Mouse (Mus musculus) forelimb bud, embryonic 11.5 days (tissue): ENCODE data around the gene Cpa4.

Experiments
- DNase-seq: peaks from one replicate; pipeline ENCODE4 v3.0.0-alpha.2; 2012; ENCODE audit warnings: low read depth, low spot score

Cpa4 gene

GRCm38 (mm10) chr6:30551644-30552580, 16.3 kb upstream of the Cpa4 start:
- peak; percentile 58 for DNase-seq

- no peak for DNase-seq
Measured at GRCm38 (mm10) chr6:30552628-30553027, 15.5 kb upstream of the Cpa4 start.

GRCm38 (mm10) chr6:30553381-30554010, 14.7 kb upstream of the Cpa4 start:
- DNase-seq, result no peak

GRCm38 (mm10) chr6:30554092-30554491, 14.1 kb upstream of the Cpa4 start:
- peak; percentile 59 for DNase-seq

- no peak for DNase-seq
Measured at GRCm38 (mm10) chr6:30554621-30555170, 13.5 kb upstream of the Cpa4 start.

- no peak for DNase-seq
Measured at GRCm38 (mm10) chr6:30556080-30556479, 12.1 kb upstream of the Cpa4 start.

GRCm38 (mm10) chr6:30559726-30560125, 8.4 kb upstream of the Cpa4 start:
- no peak for DNase-seq

- no peak for DNase-seq
Measured at GRCm38 (mm10) chr6:30562132-30562531, 6.0 kb upstream of the Cpa4 start.

GRCm38 (mm10) chr6:30563575-30563974, 4.6 kb upstream of the Cpa4 start:
- no peak for DNase-seq

GRCm38 (mm10) chr6:30564051-30564450, 4.1 kb upstream of the Cpa4 start:
- no peak for DNase-seq

- no peak for DNase-seq
Measured at GRCm38 (mm10) chr6:30569331-30569730, 1.2 kb downstream of the Cpa4 start.

- DNase-seq, result no peak
Measured at GRCm38 (mm10) chr6:30570012-30570411, 1.8 kb downstream of the Cpa4 start.

GRCm38 (mm10) chr6:30572456-30573311, 4.5 kb downstream of the Cpa4 start:
- DNase-seq, result no peak

- DNase-seq, result no peak
Measured at GRCm38 (mm10) chr6:30573380-30573779, 5.2 kb downstream of the Cpa4 start.

GRCm38 (mm10) chr6:30574945-30575344, 6.8 kb downstream of the Cpa4 start:
- no peak for DNase-seq

GRCm38 (mm10) chr6:30576477-30577203, 8.5 kb downstream of the Cpa4 start:
- no peak for DNase-seq

GRCm38 (mm10) chr6:30579961-30580840, 12.0 kb downstream of the Cpa4 start:
- no peak for DNase-seq

GRCm38 (mm10) chr6:30580841-30581176, 12.6 kb downstream of the Cpa4 start:
- DNase-seq, result no peak

GRCm38 (mm10) chr6:30586886-30587442, 18.8 kb downstream of the Cpa4 start:
- no peak for DNase-seq

- peak; percentile 42 for DNase-seq
Measured at GRCm38 (mm10) chr6:30589819-30590218, 21.6 kb downstream of the Cpa4 start.
